Mouse (Mus musculus): ENCODE data around the gene Pcsk6.

- TF ChIP-seq CTCF (IDR thresholded peaks at IDR 0.05; ENCODE audit: low read depth, low read length) (no peak), GATA1 (IDR thresholded peaks at IDR 0.05; ENCODE audit: borderline replicate concordance, low read length) (no peak), POLR2AphosphoS5 (IDR thresholded peaks at IDR 0.05; ENCODE audit: insufficient replicate concordance, low read depth, low read length) (no peak), TAL1 (conservative IDR thresholded peaks at IDR 0.05; ENCODE audit: low read depth, low read length) (no peak), GATA2 (IDR thresholded peaks at IDR 0.05; ENCODE audit: borderline replicate concordance, low read depth, low read length) (no peak)
Observed at GRCm38 (mm10) chr7:65992329-65992728, 130.8 kb downstream of the Pcsk6 start.
